Mouse (Mus musculus) spleen, embryonic (tissue): Measurements from ENCODE around the gene Emp3.

ENCODE experiments used
- CTCF ChIA-PET: fragments of 350-600 bp; sonication (Branson Sonifier 250); formaldehyde crosslinking; loops from one replicate; lab custom pipeline; 2022; lab: Charles Lee

The Emp3 gene

DNA sequence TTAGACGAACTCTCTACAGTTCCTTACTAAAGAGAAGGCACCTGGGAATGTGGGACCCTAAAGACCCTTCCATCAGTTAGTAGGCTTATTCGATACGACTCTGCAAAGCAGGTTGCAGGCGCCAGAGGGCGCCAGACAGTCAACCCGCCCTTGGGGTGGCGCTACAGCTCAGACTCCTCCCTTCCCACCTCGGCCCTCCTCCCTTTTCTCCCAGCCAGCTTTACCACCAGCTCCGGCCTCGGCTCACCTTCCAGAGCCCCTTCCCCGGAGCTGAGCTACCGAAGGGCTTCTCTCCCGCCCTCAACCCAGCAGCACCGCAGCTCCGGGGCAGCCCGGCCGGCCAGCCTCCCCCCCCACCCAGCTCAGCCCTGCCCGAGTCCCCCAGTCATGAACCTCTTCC, 48.6 kb downstream of the Emp3 start, which contains the start of gene Kdelr1:
Gene Kdelr1 (plus strand): TSS at position 149 of the 400 bp plus-strand sequence.
- CTCF ChIA-PET = interaction anchor here (0.6 to 1.7 kb wide), 5 partner anchors 49 to 835 kb away, joined by 3 to 6 read pairs (median 3); partner anchors contain the start of gene Emp3

DNA sequence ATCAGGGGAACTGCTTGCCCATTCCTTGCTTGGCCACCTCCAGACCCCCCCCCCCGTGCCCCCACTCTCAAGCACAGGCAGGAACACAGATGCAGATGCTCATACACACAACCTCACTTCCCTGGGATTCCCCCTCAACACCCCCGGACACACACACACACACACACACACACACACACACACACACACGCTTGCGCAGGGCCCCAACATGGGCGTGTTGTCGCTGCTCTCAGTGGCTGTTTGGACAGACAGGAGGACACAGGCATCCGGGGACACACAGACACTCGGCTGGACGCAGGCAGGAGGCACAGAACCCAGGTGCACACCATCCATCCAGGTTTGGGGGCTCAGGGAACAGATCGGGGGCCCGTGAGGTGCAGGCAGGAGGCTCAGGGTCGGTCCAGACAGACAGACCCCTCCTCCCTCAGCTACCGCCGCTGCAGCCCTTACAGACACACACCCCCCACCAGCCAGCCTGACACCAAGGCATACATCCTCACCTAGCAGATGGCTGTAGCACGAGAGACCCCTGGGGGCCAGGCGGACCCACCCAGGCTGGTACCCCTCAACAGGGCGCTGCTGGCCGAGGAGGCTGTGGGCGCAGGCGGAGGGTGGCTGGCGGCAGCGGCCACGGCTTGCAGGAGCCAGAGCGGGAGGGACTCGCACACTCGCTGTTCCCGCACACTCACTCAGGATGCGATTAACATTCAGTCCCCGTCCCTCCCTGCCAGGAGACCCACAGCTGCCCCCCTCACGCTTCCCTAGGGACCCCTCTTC, 50.7 kb downstream of the Emp3 start:
- CTCF ChIA-PET = no interaction called here

DNA sequence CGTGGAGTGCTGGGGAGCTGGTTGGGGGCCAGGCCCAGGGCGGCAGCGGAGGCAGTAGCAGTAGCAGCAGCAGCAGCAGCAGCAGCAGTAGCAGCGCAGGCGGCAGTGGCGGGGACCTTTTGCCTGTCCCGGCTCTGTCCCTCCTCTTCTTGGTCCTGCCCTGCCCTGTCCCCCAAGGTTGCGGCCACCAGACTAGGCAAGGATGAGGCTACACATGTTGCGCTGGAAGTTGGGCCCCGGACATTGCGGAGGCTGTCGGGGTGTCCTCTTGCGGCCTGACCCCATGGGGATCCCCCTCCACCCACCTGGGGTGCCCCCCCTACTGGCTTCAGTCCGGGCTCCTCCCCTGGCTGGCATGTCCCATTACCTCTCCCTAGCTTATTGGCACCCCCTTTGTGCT, 51.4 kb downstream of the Emp3 start:
- CTCF ChIA-PET = no interaction called here

DNA sequence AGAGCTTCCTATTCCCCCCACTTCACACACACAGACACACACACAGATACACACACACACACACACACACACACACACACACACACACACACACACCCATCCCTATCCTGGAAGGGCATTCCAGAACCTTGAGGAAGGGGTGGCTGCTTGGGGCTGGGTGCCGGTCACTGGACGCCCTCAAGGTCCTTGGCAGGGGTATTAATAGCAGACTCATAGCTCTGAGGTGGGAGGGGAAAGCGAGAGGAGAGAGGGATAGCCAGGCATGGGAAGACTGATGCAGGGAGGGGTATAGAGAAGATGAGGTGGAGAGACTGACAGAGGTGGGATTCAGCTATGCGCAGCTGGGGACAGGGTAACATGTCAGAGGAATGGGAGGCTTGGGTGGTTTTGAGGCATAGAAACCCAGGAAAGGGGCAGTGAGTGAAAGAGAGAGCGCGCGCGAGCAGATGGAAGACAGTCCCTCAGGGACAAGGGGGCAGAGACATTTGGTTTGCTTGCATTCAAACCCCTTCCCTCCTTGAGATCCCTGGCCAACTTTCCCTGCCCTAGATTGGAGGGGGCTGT, 52.0 kb downstream of the Emp3 start:
- CTCF ChIA-PET = interaction anchor here (0.6 to 0.7 kb wide), 3 partner anchors 36 to 145 kb away, joined by 3 to 9 read pairs (median 6); no protein-coding TSS in a partner anchor
